Mouse (Mus musculus): ENCODE measurements around the gene Gm14781. TPM values are rescaled to one million over a fixed set of nuclear protein-coding genes. Genes with fewer than 3 reads are reported as not detected.

The Gm14781 gene
- polyA plus RNA-seq (2012; ENCODE audit: low replicate concordance), result not detected in 2 replicates

DNA sequence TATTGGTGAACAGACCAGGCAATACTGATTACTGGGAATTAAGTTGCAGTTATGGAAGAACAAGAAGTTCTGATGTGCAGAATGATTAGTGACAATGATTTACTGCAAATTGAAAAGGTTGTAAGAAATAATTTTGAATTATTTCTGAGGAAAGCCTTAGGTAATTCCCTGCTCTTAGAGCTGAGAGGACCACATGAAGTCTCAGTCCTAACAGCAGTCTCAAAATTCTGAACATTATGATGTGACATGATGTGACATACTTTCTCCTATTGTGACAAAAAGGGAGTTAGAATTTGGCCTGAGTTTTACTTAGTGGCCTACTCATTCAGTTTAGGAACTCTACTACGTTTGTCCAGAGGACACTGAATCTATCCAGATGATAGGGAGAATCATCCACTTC lies at the start of gene Gm14781:
Gm14781 (plus strand) TSS at position 301 of the 400 bp plus-strand sequence.

Other genes with a start within 250 kb of the Gm14781 start
- not detected in 2 replicates for gene Gm5072, start 239.7 kb upstream of the Gm14781 start, polyA plus RNA-seq (2012; ENCODE audit: low replicate concordance)
- not detected in 2 replicates for gene Gm8914, start 152.1 kb upstream of the Gm14781 start, polyA plus RNA-seq (2012; ENCODE audit: low replicate concordance)
- not detected in 2 replicates for gene 1700084M14Rik, start 56.3 kb upstream of the Gm14781 start, polyA plus RNA-seq (2012; ENCODE audit: low replicate concordance)
- not detected in 2 replicates for gene Mageb5, start 150.8 kb downstream of the Gm14781 start, polyA plus RNA-seq (2012; ENCODE audit: low replicate concordance)